Mouse (Mus musculus) gastrocnemius, adult 2 months (tissue): Measurements from ENCODE around the gene Bst2. TPM values are rescaled to one million over a fixed set of nuclear protein-coding genes. Genes with fewer than 3 reads are reported as not detected.
A peak's percentile ranks its signal among the peaks of the same experiment; 100 is the strongest.

Experiments used
- DNase-seq: peaks from one replicate; pipeline ENCODE4 v3.0.0; 2022
- H3K27ac ChIP-seq: fragments of 200-600 bp; 2 replicates; pipeline ENCODE4 v1.8.1; 2022; ENCODE audit warnings: mild to moderate bottlenecking
- H3K4me3 ChIP-seq: fragments of 200-600 bp; 2 replicates; pipeline ENCODE4 v1.8.1; 2022; ENCODE audit warnings: mild to moderate bottlenecking, moderate library complexity
- CTCF ChIP-seq: fragments of 200-600 bp; IDR thresholded peaks from 2 replicates; pipeline ENCODE4 v1.8.1; 2022; ENCODE audit warnings: antibody characterized with exemption, mild to moderate bottlenecking, moderate library complexity
- intact Hi-C: fragments of 180-260 bp; cut with DNase I; formaldehyde crosslinking; loops from one replicate; pipeline ENCODE4 v1.15.1; 2025
- total RNA-seq, 2 experiments: library from RNA; stranded (reverse); gene quantifications; 2 replicates each; pipeline ENCODE4 v1.2.3; 2021

Bst2 gene
- total RNA-seq, 2 experiments from 2014 or later: 4.3 to 8.3 TPM

GRCm38 (mm10) chr8:71507589-71508104 is 29.6 kb downstream of the Bst2 start:
- Histone ChIP-seq H3K27ac (peak overlapping the region; percentile 80), H3K4me3 (peak overlapping the region; percentile 78)
- intact Hi-C loops: no loop called here

GRCm38 (mm10) chr8:71505979-71506378 is 31.3 kb downstream of the Bst2 start:
- Histone ChIP-seq H3K4me3 (no peak overlapping the region), H3K27ac (no peak overlapping the region)
- no peak for TF ChIP-seq CTCF
- intact Hi-C loops: no loop called here
- peak; percentile 75 for DNase-seq

More at GRCm38 (mm10) chr8:71507589-71508104, 29.6 kb downstream of the Bst2 start:
- peak; percentile 93 for DNase-seq
- no peak for TF ChIP-seq CTCF

GRCm38 (mm10) chr8:71505326-71505725 is 31.9 kb downstream of the Bst2 start:
- no peak for TF ChIP-seq CTCF
- no peak overlapping the region for H3K4me3 ChIP-seq
- no peak for DNase-seq
- intact Hi-C loops: no loop called here
- H3K27ac ChIP-seq: no peak overlapping the region

- TF ChIP-seq CTCF: no peak
- no peak for DNase-seq
- Histone ChIP-seq H3K27ac (no peak overlapping the region), H3K4me3 (no peak overlapping the region)
- intact Hi-C loops: no loop called here
Measured at GRCm38 (mm10) chr8:71504349-71504748, 32.9 kb downstream of the Bst2 start.

GRCm38 (mm10) chr8:71498816-71499690 is 38.2 kb downstream of the Bst2 start:
- intact Hi-C loops: no loop called here
- peak; percentile 23 for DNase-seq
- H3K27ac ChIP-seq: peak overlapping the region; percentile 81
- H3K4me3 ChIP-seq: no peak overlapping the region
- no peak for TF ChIP-seq CTCF

- peak overlapping the region; percentile 7; the same call in 1 of the 2 replicates for H3K4me3 ChIP-seq
- no peak for TF ChIP-seq CTCF
- DNase-seq: peak; percentile 44
- H3K27ac ChIP-seq: peak overlapping the region; percentile 81
- intact Hi-C loops: no loop called here
Measured at GRCm38 (mm10) chr8:71497881-71498501, 39.3 kb downstream of the Bst2 start.

GRCm38 (mm10) chr8:71497077-71497645 is 40.1 kb downstream of the Bst2 start:
- intact Hi-C loops: no loop called here
- Histone ChIP-seq H3K27ac (peak overlapping the region; percentile 81), H3K4me3 (peak overlapping the region; percentile 15)
- TF ChIP-seq CTCF: no peak
- peak; percentile 22 for DNase-seq

- peak; percentile 94 for DNase-seq
- peak; percentile 41 for TF ChIP-seq CTCF
- intact Hi-C loops: loop anchor here (1.0 kb wide), 1 partner anchor 25 kb away; no protein-coding TSS in a partner anchor
- peak overlapping the region; percentile 81 for H3K27ac ChIP-seq
- peak overlapping the region; percentile 15 for H3K4me3 ChIP-seq
Measured at GRCm38 (mm10) chr8:71496481-71496880, 40.8 kb downstream of the Bst2 start.

GRCm38 (mm10) chr8:71495811-71496210 is 41.4 kb downstream of the Bst2 start:
- intact Hi-C loops: loop anchor here (1.0 kb wide), 1 partner anchor 25 kb away; no protein-coding TSS in a partner anchor
- H3K27ac ChIP-seq: peak overlapping the region; percentile 81
- peak; percentile 36 for DNase-seq
- TF ChIP-seq CTCF: no peak
- no peak overlapping the region; the same call in 1 of the 2 replicates for H3K4me3 ChIP-seq

- H3K4me3 ChIP-seq: peak overlapping the region; percentile 61
- peak; percentile 77 for TF ChIP-seq CTCF
- intact Hi-C loops: no loop called here
- H3K27ac ChIP-seq: peak overlapping the region; percentile 81
- DNase-seq: peak; percentile 93
Measured at GRCm38 (mm10) chr8:71495039-71495438, 42.2 kb downstream of the Bst2 start.

- 0 out of 2 replicates have a peak, but pooled peaks have one; percentile 1 for TF ChIP-seq CTCF
- peak; percentile 89 for DNase-seq
- peak overlapping the region; percentile 79 for H3K4me3 ChIP-seq
- intact Hi-C loops: loop anchor here (5.0 kb wide), 1 partner anchor 34 kb away; no protein-coding TSS in a partner anchor
- H3K27ac ChIP-seq: peak overlapping the region; percentile 98
Measured at GRCm38 (mm10) chr8:71488454-71488853, 48.8 kb downstream of the Bst2 start.

- no peak for TF ChIP-seq CTCF
- DNase-seq: peak; percentile 92
- intact Hi-C loops: loop anchor here (5.0 kb wide), 1 partner anchor 34 kb away; no protein-coding TSS in a partner anchor
- peak within 1 kb of the TSS; percentile 98 for H3K27ac ChIP-seq
- H3K4me3 ChIP-seq: peak within 1 kb of the TSS; percentile 79
Measured at GRCm38 (mm10) chr8:71487691-71488445, 49.4 kb downstream of the Bst2 start, which contains the start of gene Gtpbp3. Gtpbp3 (plus strand) TSS chr8:71488103.
